Mouse (Mus musculus): ENCODE results near the gene Fgfrl1. TPM values are rescaled to one million over a fixed set of nuclear protein-coding genes. Genes with fewer than 3 reads are reported as not detected.

The Fgfrl1 gene
- polyA plus RNA-seq, 1 experiment: 65.1 TPM

DNA sequence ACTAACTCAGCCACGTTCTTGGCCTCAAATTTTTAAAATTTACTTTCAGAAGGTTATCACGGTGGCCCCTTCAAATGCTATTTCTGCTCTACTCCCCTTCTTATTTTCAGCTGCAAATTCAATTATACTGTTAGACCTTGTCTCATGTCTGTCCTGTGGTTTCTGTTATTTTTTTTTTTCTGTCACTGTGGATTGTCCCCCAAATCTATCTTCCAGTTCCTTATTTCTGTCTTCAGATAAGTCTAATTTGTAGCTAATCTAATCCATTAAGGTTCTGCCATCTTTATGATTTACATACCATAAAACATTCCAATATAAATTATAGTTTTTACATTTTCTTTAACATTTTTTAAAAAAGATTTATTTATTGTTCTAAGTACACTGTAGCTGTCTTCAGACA lies 24.8 kb upstream of the Fgfrl1 start:
- WGBS: 73% methylated on average over 2 of the region's 2 CpGs
- no peaks in the 10 kb centered on the region for H3K36me3 ChIP-seq (ENCODE audit: control insufficient read depth, insufficient read depth, low read length)
- TF ChIP-seq CTCF (conservative IDR thresholded peaks at IDR 0.05; ENCODE audit: insufficient read depth, insufficient read length, low read depth, low read length) (no peak), POLR2A (IDR thresholded peaks at IDR 0.05; ENCODE audit: low read depth, low read length) (no peak)
- no peak for DNase-seq
- H3K4me1 ChIP-seq (ENCODE audit: control insufficient read depth, insufficient read depth, low read length): peaks cover 10% of the 10 kb centered on the region; the same call in 1 of the 2 replicates
- H3K27me3 ChIP-seq (replicated peaks; ENCODE audit: control insufficient read depth, insufficient read depth, low read length): no peaks in the 10 kb centered on the region
- no peak overlapping the region for H3K27ac ChIP-seq (ENCODE audit: insufficient read depth, low read depth, low read length)
- no peak overlapping the region for H3K4me3 ChIP-seq (ENCODE audit: insufficient read depth, low read depth, low read length)

DNA sequence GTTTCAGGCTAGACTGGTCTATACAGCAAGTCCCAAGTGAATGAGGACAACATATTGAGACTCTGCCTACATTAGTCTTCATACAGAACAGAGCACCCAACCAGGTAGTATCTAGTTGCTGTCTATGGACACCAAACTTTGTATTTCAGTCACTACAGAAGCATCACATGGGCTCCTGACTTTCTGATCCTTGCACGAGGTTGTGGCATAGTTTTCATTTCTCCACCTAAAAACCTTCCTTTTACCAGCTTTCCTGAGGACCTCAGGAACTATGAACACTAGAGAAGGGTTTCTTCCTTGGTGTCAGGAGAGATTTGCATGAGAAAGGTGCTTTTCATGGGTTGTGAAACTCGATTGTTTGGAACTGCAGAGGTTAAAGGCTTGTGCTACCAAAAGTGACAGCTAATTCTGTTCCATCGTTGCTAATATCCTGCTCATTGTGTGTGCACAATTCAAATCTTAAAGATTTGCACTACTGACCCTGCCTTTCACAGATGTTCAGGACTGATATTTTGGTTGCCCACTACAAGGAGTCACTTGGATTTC lies 23.7 kb upstream of the Fgfrl1 start:
- Histone ChIP-seq H3K27ac (ENCODE audit: insufficient read depth, low read depth, low read length) (peak overlapping the region; percentile 89), H3K4me1 (ENCODE audit: control insufficient read depth, insufficient read depth, low read length) (peaks cover 10% of the 10 kb centered on the region; the same call in 1 of the 2 replicates), H3K36me3 (ENCODE audit: control insufficient read depth, insufficient read depth, low read length) (no peaks in the 10 kb centered on the region), H3K4me3 (ENCODE audit: insufficient read depth, low read depth, low read length) (peak overlapping the region; percentile 70), H3K27me3 (replicated peaks; ENCODE audit: control insufficient read depth, insufficient read depth, low read length) (no peaks in the 10 kb centered on the region)
- TF ChIP-seq POLR2A (IDR thresholded peaks at IDR 0.05; ENCODE audit: low read depth, low read length): no peak
- no peak for TF ChIP-seq CTCF (conservative IDR thresholded peaks at IDR 0.05; ENCODE audit: insufficient read depth, insufficient read length, low read depth, low read length)
- DNase-seq: no peak
- 7% methylated on average over 3 of the region's 3 CpGs for WGBS

DNA sequence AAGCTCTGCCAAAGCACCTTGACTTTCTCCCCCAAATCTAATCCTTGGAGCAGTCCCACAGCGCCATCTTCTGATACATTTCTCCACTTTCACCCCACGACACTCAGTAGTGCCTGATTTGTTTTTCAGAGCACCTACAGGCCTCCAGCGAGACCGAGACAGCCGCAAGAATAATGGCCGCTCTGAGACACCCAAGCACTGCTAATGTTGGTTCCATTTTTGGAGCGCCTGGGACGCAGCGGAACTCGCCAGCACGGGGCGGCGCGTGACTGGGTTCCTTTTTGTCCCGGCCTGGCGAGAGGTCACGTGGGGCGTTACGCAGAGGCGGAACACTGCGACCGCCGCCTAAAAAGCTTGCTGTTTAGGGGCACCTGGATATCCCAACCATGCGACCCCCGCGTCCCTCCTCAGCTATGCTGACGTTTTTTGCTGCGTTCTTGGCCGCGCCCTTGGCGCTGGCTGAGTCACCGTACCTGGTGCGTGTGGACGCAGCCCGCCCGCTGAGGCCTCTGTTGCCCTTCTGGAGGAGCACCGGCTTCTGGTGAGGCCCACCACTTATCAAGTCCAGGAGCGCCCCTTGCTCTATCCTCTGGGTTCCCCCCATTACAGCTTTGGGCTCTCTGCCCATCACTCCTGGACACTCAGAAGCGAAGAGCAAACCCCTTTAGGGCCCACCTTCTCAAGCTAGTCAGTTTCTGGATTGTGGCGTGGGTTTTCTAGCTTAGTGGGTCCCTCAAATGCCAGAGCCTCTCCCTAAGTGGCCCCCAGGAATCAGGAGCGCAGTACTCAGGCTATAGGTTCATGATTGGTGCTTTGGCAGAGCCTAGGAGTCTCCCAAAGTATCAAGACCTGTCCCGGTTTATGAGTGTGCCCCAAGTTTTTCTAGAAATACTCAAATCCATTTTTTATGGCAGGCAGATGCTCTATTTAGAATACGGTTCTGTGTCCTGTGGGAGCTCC lies 22.9 kb upstream of the Fgfrl1 start, which contains the start of gene Dgkq:
Gene Dgkq, minus strand, starts transcription at position 696 of the 960 bp plus-strand sequence.
- H3K36me3 ChIP-seq (ENCODE audit: control insufficient read depth, insufficient read depth, low read length): no peaks in the 10 kb centered on the region
- peak; percentile 66 for TF ChIP-seq POLR2A (IDR thresholded peaks at IDR 0.05; ENCODE audit: low read depth, low read length)
- TF ChIP-seq CTCF (conservative IDR thresholded peaks at IDR 0.05; ENCODE audit: insufficient read depth, insufficient read length, low read depth, low read length): peak; percentile 59
- peak within 1 kb of the TSS; percentile 70 for H3K4me3 ChIP-seq (ENCODE audit: insufficient read depth, low read depth, low read length)
- no peaks in the 10 kb centered on the region for H3K27me3 ChIP-seq (replicated peaks; ENCODE audit: control insufficient read depth, insufficient read depth, low read length)
- peak within 1 kb of the TSS; percentile 89 for H3K27ac ChIP-seq (ENCODE audit: insufficient read depth, low read depth, low read length)
- peak; percentile 96 for DNase-seq
- H3K4me1 ChIP-seq (ENCODE audit: control insufficient read depth, insufficient read depth, low read length): peaks cover 13% of the 10 kb centered on the region; the same call in 1 of the 2 replicates
- WGBS: 5% methylated on average over 43 of the region's 43 CpGs

DNA sequence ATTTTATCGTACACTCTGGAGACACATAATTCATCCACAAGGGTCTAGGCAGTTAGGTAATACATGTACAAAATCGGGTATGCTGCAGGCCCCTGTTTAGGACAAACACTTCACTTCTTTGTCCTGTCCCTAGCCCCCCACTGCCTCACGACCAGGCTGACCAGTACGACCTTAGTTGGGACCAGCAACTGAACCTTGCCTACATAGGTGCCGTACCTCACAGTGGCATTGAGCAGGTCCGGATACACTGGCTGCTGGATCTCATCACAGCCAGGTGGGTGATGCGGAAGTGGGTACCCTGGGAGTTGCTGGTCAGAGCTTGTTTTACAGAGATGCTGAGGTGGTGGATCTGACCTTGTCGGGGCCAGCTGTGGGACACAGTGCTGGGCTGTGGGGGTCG lies 22.2 kb upstream of the Fgfrl1 start:
- H3K36me3 ChIP-seq (ENCODE audit: control insufficient read depth, insufficient read depth, low read length): no peaks in the 10 kb centered on the region
- DNase-seq: peak; percentile 43
- H3K27me3 ChIP-seq (replicated peaks; ENCODE audit: control insufficient read depth, insufficient read depth, low read length): no peaks in the 10 kb centered on the region
- peak overlapping the region; percentile 70; the same call in 1 of the 2 replicates for H3K4me3 ChIP-seq (ENCODE audit: insufficient read depth, low read depth, low read length)
- H3K27ac ChIP-seq (ENCODE audit: insufficient read depth, low read depth, low read length): no peak overlapping the region
- TF ChIP-seq CTCF (conservative IDR thresholded peaks at IDR 0.05; ENCODE audit: insufficient read depth, insufficient read length, low read depth, low read length): no peak
- TF ChIP-seq POLR2A (IDR thresholded peaks at IDR 0.05; ENCODE audit: low read depth, low read length): peak; percentile 83
- H3K4me1 ChIP-seq (ENCODE audit: control insufficient read depth, insufficient read depth, low read length): peaks cover 13% of the 10 kb centered on the region; the same call in 1 of the 2 replicates
- 57% methylated on average over 9 of the region's 9 CpGs for WGBS

DNA sequence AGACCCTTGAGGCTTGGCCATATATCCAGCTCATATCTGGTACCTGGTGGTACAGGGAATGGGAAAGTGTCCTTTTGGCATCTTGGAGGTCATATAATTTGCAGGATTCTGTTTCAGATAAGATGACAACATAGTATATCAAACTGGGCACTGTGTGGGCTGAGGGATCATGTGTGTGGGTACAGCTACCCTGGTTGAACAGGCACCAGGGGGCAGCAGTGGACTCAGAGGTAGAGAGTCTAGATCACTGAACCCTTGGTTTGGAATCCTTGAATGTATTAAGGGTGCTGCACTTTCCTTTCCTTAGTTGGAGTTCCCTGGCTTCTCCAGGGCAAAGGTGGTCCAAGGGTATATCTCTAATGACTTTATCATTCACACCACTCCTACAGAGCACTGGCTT lies 21.4 kb upstream of the Fgfrl1 start:
- H3K4me3 ChIP-seq (ENCODE audit: insufficient read depth, low read depth, low read length): no peak overlapping the region
- peaks cover 16% of the 10 kb centered on the region; the same call in 1 of the 2 replicates for H3K4me1 ChIP-seq (ENCODE audit: control insufficient read depth, insufficient read depth, low read length)
- TF ChIP-seq CTCF (conservative IDR thresholded peaks at IDR 0.05; ENCODE audit: insufficient read depth, insufficient read length, low read depth, low read length) (peak; percentile 76), POLR2A (IDR thresholded peaks at IDR 0.05; ENCODE audit: low read depth, low read length) (no peak)
- H3K27ac ChIP-seq (ENCODE audit: insufficient read depth, low read depth, low read length): peak overlapping the region; percentile 43; the same call in 1 of the 2 replicates
- H3K27me3 ChIP-seq (replicated peaks; ENCODE audit: control insufficient read depth, insufficient read depth, low read length): no peaks in the 10 kb centered on the region
- no peaks in the 10 kb centered on the region for H3K36me3 ChIP-seq (ENCODE audit: control insufficient read depth, insufficient read depth, low read length)
- DNase-seq: peak; percentile 77

DNA sequence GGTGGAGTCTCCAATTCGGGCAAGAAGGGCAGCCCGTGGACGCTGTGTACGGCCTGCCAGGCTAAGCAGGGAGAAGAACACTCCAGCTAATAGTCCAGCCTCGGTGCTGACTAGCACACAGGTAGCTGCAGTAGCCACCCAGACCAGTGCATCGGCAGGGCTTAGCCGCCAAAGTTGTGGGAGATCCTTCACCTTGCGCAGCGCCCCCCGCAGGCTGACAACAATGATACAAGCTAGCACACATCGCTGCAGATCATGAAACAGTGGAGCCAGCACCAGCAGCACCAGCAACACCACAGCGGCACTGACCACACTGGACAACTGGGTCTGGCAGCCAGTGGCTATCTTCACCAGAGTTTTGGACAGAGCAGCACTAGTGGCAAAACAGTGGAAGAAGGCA lies 20.4 kb upstream of the Fgfrl1 start:
- H3K4me1 ChIP-seq (ENCODE audit: control insufficient read depth, insufficient read depth, low read length): peaks cover 21% of the 10 kb centered on the region
- no peak overlapping the region for H3K27ac ChIP-seq (ENCODE audit: insufficient read depth, low read depth, low read length)
- H3K4me3 ChIP-seq (ENCODE audit: insufficient read depth, low read depth, low read length): no peak overlapping the region
- TF ChIP-seq POLR2A (IDR thresholded peaks at IDR 0.05; ENCODE audit: low read depth, low read length) (peak; percentile 14), CTCF (conservative IDR thresholded peaks at IDR 0.05; ENCODE audit: insufficient read depth, insufficient read length, low read depth, low read length) (peak; percentile 23; the same call in 1 of the 2 replicates)
- 84% methylated on average over 12 of the region's 12 CpGs for WGBS
- DNase-seq: no peak
- no peaks in the 10 kb centered on the region for H3K27me3 ChIP-seq (replicated peaks; ENCODE audit: control insufficient read depth, insufficient read depth, low read length)
- H3K36me3 ChIP-seq (ENCODE audit: control insufficient read depth, insufficient read depth, low read length): no peaks in the 10 kb centered on the region

DNA sequence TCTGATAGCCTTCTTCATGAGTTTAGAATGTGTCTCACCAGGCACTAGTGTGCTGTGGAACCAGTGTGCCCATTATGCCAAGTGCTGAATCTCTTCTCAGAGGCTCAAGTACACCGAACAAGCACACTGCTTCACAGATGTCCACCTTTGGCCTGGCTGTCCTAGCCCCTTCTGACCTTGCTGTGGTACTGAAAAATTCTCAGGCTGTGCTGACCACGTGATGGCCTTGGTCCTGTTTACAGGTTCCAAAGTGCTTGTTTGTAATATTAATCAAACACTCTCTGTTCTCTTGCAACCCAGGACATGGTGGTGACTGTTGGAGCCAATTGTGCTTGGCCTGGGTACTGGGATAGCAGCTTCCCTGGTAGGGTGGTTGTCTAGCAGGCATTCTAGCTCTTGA lies 17.6 kb upstream of the Fgfrl1 start:
- WGBS: 52% methylated on average over 2 of the region's 2 CpGs
- Histone ChIP-seq H3K4me1 (ENCODE audit: control insufficient read depth, insufficient read depth, low read length) (peaks cover 25% of the 10 kb centered on the region), H3K36me3 (ENCODE audit: control insufficient read depth, insufficient read depth, low read length) (no peaks in the 10 kb centered on the region), H3K27me3 (replicated peaks; ENCODE audit: control insufficient read depth, insufficient read depth, low read length) (no peaks in the 10 kb centered on the region), H3K27ac (ENCODE audit: insufficient read depth, low read depth, low read length) (peak overlapping the region; percentile 94), H3K4me3 (ENCODE audit: insufficient read depth, low read depth, low read length) (peak overlapping the region; percentile 48)
- DNase-seq: peak; percentile 93
- no peak for TF ChIP-seq POLR2A (IDR thresholded peaks at IDR 0.05; ENCODE audit: low read depth, low read length)
- no peak for TF ChIP-seq CTCF (conservative IDR thresholded peaks at IDR 0.05; ENCODE audit: insufficient read depth, insufficient read length, low read depth, low read length)
